Mouse (Mus musculus) liver, embryonic 16.5 days (tissue): ENCODE measurements around the gene Efna5. TPM values are rescaled to one million over a fixed set of nuclear protein-coding genes. Genes with fewer than 3 reads are reported as not detected.

Experiments
- ATAC-seq: fragments of 200-750 bp; cut with Nextera tagmentation; 2 replicates; pipeline ENCODE4 v1.8.0; 2017; ENCODE audit warnings: low read depth, mild to moderate bottlenecking, moderate number of reproducible peaks, moderate library complexity
- H3K27ac ChIP-seq: fragments of 300-500 bp; sonication (generic); 2 replicates; pipeline ENCODE4 v1.5.1; 2014; ENCODE audit warnings: mild to moderate bottlenecking, low read length
- H3K27me3 ChIP-seq: fragments of 300-500 bp; sonication (generic); 2 replicates; pipeline ENCODE4 v1.6.1; 2014; ENCODE audit warnings: low read depth, low read length, mixed read lengths; ENCODE audit not compliant: control insufficient read depth, insufficient read depth
- H3K36me3 ChIP-seq: fragments of 300-500 bp; sonication (generic); 2 replicates; pipeline ENCODE4 v1.6.1; 2014; ENCODE audit warnings: mild to moderate bottlenecking; ENCODE audit not compliant: control insufficient read depth, insufficient read depth
- H3K4me1 ChIP-seq: fragments of 300-500 bp; sonication (generic); 2 replicates; pipeline ENCODE4 v1.6.1; 2014; ENCODE audit warnings: low read depth, low read length, mixed read lengths; ENCODE audit not compliant: control insufficient read depth
- H3K4me2 ChIP-seq: fragments of 300-500 bp; sonication (generic); 2 replicates; pipeline ENCODE4 v1.6.1; 2014; ENCODE audit warnings: low read depth, low read length, mixed read lengths
- H3K4me3 ChIP-seq: fragments of 300-500 bp; sonication (generic); 2 replicates; pipeline ENCODE4 v1.5.1; 2014; ENCODE audit warnings: low read depth, mild to moderate bottlenecking, low read length
- H3K9ac ChIP-seq: fragments of 300-500 bp; sonication (generic); 2 replicates; pipeline ENCODE4 v1.6.1; 2014; ENCODE audit warnings: low read depth, low read length
- H3K9me3 ChIP-seq: fragments of 300-500 bp; sonication (generic); replicated peaks from 2 replicates; pipeline ENCODE4 v1.6.1; 2016; ENCODE audit warnings: low read length; ENCODE audit not compliant: control insufficient read depth
- WGBS: fragments of 180-500 bp; shearing (Covaris S2); extraction: QIAGEN DNeasy Blood & Tissue Kit; methylation state at CpG from one replicate; pipeline ENCODE4 v1.1.7; 2014; ENCODE audit not compliant: insufficient replicate concordance; 5-methylcytosine and 5-hydroxymethylcytosine counted together
- polyA plus RNA-seq: library from polyadenylated mRNA; unstranded; fragments of >200 nt; fragmentation: Nextera tagmentation; extraction: Ambion mirVana; gene quantifications from 2 replicates; pipeline ENCODE4 v1.2.1, GENCODE M21; 2015

Gene Efna5
- polyA plus RNA-seq, 1 experiment from 2014 or later, result 2.3 TPM

DNA sequence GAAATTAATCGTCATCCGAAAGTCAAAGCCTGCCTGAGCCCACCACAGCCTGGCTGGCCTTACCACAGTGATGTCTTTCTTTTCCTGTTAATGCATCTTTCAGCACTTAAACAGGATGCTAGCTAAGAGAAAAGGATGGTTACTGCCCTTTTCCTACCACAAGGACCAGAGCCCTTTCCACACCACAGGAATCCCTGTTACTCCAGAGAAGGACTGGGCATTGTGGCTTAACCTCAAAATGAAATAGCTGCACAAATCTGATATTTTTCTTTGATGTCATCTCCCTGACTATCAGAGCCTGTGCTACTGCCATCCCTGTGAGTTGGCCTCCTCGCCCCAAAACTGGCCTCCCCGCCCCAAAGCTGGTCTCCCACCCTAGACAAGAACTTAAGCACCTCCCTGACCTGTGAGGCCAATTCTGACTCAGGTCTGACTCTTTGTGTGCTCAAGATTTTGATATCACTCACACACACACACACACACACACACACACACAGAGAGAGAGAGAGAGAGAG lies 189.9 kb downstream of the Efna5 start:
- no peak overlapping the region for H3K4me3 ChIP-seq
- H3K36me3 ChIP-seq, result no peaks in the 10 kb centered on the region
- H3K27ac ChIP-seq, result no peak overlapping the region
- ATAC-seq, result no peak
- no peak overlapping the region for H3K9ac ChIP-seq
- WGBS, result 70% methylated on average over 4 of the region's 4 CpGs
- no peaks in the 10 kb centered on the region for H3K4me1 ChIP-seq
- H3K9me3 ChIP-seq, result no peaks in the 10 kb centered on the region
- no peaks in the 10 kb centered on the region for H3K27me3 ChIP-seq
- H3K4me2 ChIP-seq, result no peak overlapping the region

DNA sequence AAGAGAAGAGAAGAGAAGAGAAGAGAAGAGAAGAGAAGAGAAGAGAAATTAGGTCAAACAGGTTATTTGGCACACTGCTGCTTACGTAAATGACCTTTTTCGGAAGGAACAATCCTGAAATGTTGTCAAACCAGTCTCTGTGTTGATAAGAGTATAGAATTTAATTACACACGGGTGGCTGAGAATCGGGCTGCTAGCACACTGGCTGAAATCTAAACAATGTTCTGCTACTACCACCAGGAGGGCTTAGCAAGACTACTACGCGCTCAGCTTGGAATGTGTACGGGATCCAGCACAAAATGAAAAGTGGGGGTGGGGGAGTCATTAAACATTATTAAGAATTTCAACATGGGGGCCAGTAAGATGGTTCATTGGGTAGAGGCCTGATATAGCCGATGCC lies 190.9 kb downstream of the Efna5 start:
- Histone ChIP-seq H3K4me2 (no peak overlapping the region), H3K27ac (no peak overlapping the region), H3K9ac (no peak overlapping the region), H3K36me3 (no peaks in the 10 kb centered on the region), H3K9me3 (no peaks in the 10 kb centered on the region), H3K4me1 (no peaks in the 10 kb centered on the region), H3K4me3 (no peak overlapping the region), H3K27me3 (no peaks in the 10 kb centered on the region)
- ATAC-seq, result no peak
- 65% methylated on average over 8 of the region's 8 CpGs for WGBS

DNA sequence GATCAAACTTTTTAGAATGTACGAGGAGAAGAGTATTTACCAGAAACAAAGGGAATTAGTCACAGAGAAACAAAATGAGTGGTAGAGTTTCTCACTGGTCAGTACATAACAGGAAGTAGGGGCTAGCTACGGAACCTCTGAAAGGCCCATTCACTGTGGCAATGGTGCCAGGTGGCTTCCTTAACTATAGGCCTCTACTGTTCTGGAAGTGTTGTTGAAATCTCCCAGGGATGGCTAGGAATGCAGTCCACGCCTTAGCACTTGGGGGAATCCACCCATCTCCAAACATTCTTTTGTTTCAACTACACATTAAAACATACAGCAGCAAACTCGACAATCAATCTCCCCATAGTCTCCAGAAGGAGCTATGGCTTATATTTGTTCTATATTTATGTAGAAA lies 191.5 kb downstream of the Efna5 start:
- ATAC-seq, result no peak
- H3K27me3 ChIP-seq, result no peaks in the 10 kb centered on the region
- no peaks in the 10 kb centered on the region for H3K4me1 ChIP-seq
- 44% methylated on average over 4 of the region's 4 CpGs for WGBS
- H3K36me3 ChIP-seq, result no peaks in the 10 kb centered on the region
- no peak overlapping the region for H3K4me2 ChIP-seq
- no peak overlapping the region for H3K4me3 ChIP-seq
- H3K9me3 ChIP-seq, result no peaks in the 10 kb centered on the region
- H3K9ac ChIP-seq, result no peak overlapping the region
- H3K27ac ChIP-seq, result no peak overlapping the region

DNA sequence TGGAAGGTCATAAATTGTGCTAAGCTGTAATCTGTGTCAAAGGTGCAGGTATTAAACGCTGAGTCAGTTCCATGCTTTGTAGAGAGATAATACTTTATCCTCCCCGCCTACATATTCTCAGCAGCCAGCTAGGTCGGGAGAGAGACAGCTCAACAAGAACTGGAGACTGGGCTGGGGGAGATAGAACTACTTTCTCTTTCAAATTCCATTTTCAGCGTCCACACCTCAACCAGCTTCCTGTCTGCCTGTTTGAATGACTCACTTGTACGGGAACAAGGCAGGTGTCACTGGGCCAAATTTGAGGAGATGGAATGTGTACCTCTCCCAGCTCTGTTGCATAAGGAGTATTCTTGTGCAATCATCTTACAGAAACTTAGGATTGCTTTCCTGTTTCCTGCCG lies 193.7 kb downstream of the Efna5 start:
- no peak overlapping the region for H3K27ac ChIP-seq
- WGBS, result 15% methylated on average over 6 of the region's 6 CpGs
- no peaks in the 10 kb centered on the region for H3K9me3 ChIP-seq
- H3K27me3 ChIP-seq, result no peaks in the 10 kb centered on the region
- H3K9ac ChIP-seq, result no peak overlapping the region
- H3K4me2 ChIP-seq, result no peak overlapping the region
- no peaks in the 10 kb centered on the region for H3K4me1 ChIP-seq
- no peaks in the 10 kb centered on the region for H3K36me3 ChIP-seq
- no peak for ATAC-seq
- H3K4me3 ChIP-seq, result no peak overlapping the region

DNA sequence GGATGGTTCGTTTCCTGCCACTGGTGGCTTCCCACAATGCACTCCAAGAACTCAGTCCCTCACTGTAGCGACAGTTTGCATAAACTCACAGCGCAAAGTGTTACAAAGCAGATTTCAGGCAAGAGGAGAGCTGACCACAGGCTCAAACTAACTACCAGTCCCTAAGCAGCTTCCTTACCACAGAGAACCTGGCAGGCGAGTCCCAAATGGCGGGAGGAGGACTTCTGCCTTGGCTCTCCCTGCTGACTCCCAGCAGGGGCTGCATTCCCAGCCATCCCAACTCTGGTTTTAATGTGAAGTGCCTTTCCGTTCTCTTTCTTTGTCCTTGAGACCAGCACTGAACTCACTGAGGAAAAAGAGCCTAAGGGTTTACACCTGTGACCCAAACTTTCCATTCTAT lies 195.9 kb downstream of the Efna5 start:
- Histone ChIP-seq H3K36me3 (no peaks in the 10 kb centered on the region), H3K9ac (no peak overlapping the region), H3K4me1 (no peaks in the 10 kb centered on the region)

DNA sequence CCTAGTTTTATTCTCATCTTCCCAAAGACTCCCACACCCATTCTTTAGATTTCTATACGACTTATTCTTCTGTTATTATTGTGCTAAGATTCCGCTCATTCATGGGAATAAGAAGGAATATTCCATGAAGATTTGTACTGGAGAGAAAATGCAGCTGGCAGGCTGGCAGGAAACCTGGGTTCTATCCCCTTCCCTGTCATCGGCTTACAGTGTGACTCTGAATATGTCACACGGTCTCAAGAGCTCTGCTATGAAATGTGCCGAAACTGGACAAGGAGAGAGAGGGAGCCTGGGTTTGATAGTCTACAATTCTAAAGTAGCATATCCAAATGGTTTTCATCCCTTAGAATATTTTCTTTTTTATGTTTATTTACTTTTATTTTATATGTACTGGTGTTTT lies 198.0 kb downstream of the Efna5 start:
- WGBS, result 72% methylated on average over 5 of the region's 5 CpGs
- Histone ChIP-seq H3K27me3 (no peaks in the 10 kb centered on the region), H3K4me2 (no peak overlapping the region), H3K4me3 (no peak overlapping the region), H3K9ac (no peak overlapping the region), H3K27ac (no peak overlapping the region), H3K36me3 (no peaks in the 10 kb centered on the region), H3K9me3 (no peaks in the 10 kb centered on the region), H3K4me1 (no peaks in the 10 kb centered on the region)
- ATAC-seq, result no peak

More for the DNA sequence above, 195.9 kb downstream of the Efna5 start:
- H3K4me2 ChIP-seq, result no peak overlapping the region
- ATAC-seq, result no peak
- H3K4me3 ChIP-seq, result no peak overlapping the region
- 49% methylated on average over 6 of the region's 6 CpGs for WGBS
- H3K9me3 ChIP-seq, result no peaks in the 10 kb centered on the region
- H3K27me3 ChIP-seq, result no peaks in the 10 kb centered on the region
- no peak overlapping the region for H3K27ac ChIP-seq

DNA sequence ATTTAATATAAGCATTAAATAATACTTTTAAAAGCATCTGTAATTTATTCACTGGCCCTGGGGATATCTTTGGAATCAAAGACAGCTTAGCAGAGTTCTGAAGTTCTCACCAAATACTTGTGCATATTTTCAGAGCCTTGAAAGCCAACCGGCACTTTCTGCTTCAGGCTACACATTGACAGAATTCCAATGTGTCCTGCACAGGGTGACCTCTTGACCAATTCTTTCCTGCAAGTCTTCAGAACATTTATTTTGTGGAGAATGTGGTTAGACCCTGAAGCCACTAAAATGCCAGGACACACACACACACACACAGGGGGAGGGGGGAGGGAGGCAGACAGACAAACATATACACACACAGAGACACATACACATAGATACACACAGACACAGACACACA lies 199.4 kb downstream of the Efna5 start:
- no peaks in the 10 kb centered on the region for H3K27me3 ChIP-seq
- no peaks in the 10 kb centered on the region for H3K36me3 ChIP-seq
- H3K9ac ChIP-seq, result no peak overlapping the region
- no peak overlapping the region for H3K27ac ChIP-seq
- H3K4me3 ChIP-seq, result no peak overlapping the region
- no peaks in the 10 kb centered on the region for H3K9me3 ChIP-seq
- 48% methylated on average over 1 of the region's 1 CpGs for WGBS
- ATAC-seq, result no peak
- no peaks in the 10 kb centered on the region for H3K4me1 ChIP-seq
- no peak overlapping the region for H3K4me2 ChIP-seq

DNA sequence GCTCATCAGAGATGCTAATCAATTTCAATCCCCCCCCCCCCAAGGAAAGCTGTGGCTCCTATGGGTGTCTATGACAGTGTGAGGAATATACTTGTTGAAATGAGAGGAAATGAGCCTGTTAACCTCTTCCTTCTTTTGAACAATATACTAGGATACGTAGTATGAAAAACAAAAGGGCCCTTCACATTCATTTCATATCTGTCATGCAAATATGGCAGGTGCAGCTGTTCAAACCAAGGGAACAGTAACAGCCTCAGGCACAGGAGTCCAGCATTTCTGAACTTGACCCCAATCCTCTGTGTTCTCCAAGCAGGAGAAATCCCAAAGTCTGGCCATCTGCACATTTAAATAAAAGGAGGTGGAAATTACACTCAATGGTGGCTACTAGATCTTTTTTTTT lies 200.4 kb downstream of the Efna5 start:
- Histone ChIP-seq H3K27me3 (no peaks in the 10 kb centered on the region), H3K4me1 (no peaks in the 10 kb centered on the region), H3K27ac (no peak overlapping the region), H3K4me2 (no peak overlapping the region), H3K36me3 (no peaks in the 10 kb centered on the region), H3K9ac (no peak overlapping the region), H3K4me3 (no peak overlapping the region), H3K9me3 (no peaks in the 10 kb centered on the region)
- ATAC-seq, result no peak
- WGBS, result 68% methylated on average over 1 of the region's 1 CpGs

DNA sequence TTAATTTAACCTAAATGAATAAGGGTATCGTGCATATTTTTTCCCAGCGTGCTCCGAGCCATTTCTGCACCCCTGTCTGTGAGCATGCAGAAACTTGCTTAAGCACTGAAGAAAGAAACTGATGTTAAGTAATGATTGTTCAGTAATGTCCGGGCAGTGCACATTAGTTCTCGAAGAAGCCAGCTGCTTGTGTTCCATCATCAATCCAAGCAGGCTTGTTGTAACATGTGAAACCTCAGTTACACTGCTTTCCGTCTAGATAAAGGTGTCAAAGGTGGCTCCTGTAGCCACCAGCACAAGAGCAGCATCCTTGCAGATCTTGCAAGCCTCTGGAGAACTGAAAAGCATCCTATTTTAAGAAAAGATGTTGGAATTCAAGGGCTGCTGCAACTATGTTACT lies 204.3 kb downstream of the Efna5 start:
- Histone ChIP-seq H3K36me3 (no peaks in the 10 kb centered on the region), H3K9ac (no peak overlapping the region), H3K4me3 (no peak overlapping the region), H3K9me3 (no peaks in the 10 kb centered on the region), H3K4me2 (no peak overlapping the region), H3K27me3 (no peaks in the 10 kb centered on the region), H3K4me1 (no peaks in the 10 kb centered on the region), H3K27ac (no peak overlapping the region)
- WGBS, result 67% methylated on average over 6 of the region's 6 CpGs
- ATAC-seq, result no peak
